Mouse (Mus musculus): ENCODE measurements around the gene Rab43. TPM values are rescaled to one million over a fixed set of nuclear protein-coding genes. Genes with fewer than 3 reads are reported as not detected.

Rab43 gene
- 10 to 100 TPM; 15.5 to 16.7 TPM for total RNA-seq (2021)

DNA sequence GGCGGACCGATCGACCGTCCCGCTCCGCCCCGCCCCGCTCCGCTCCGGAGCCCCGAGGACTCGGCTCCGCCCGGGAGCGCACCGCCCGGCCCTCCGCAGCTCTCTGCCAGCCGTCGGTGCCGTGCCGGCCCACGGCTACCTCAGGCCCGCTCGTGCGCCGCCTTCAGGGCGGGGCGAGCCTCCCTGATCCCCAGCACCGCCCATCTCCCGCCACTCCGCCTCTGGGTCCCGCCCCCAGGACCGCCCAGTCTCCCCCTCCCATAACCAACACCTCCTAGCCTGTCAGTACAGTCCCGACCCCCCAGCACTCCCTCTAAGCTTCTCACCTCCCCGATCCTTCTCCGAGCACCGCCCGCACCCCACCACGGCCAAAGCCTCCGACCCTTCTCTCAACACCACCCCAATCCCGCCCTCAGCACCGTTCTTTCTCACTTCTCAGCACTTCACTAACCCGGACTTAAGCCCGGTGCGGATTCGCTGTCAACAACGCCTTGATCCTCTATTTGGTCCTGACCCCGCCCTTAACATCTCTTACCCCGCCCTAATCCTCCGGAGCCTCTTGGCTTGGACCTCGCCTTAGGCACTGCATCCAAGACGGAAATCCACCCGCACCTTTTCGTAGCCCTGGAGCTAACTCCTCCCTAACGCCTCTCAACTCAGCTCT, at the start of gene Rab43:
Gene Rab43, minus strand, starts transcription at position 490 of the 664 bp plus-strand sequence.
- DNase-seq = peak; percentile 90 to 91

DNA sequence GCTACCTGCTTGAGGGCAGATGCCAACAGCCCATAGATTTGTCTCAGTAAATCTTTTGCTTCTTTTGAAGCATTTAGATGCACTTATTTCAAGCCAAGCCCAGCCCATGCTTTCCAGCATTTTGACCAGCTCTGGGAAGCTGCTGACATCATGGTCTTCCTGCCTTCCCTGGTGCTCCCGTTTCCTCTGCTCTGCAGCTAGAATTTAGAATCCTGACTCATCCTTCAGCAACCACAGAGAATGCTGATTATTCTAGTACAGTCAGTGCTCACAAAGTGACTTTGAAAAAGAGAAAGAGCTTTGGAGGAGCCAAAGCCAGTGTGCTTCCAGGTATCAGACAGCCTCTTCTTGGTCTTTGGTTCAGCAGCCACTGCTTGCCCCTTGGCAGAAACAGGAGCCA, 45.1 kb upstream of the Rab43 start:
- DNase-seq = no peak

DNA sequence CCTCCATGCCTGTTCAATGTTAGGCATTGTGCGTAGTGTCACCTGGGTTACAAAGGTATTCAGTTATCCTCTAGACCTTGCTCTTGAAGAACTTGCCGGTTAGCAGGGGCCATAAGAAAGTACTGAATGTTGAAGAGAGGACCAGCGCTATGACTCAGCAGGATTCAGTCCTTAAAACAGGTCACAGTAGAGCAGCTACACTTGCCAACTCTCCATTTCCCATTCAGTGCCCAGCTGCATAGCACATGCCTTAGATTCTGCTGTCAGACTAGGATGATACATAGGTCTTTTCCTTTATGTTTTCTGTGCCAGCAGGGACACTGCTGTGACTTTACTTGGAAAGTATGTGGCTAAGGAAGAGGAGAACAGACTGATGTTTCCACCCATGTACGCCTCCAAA, 41.5 kb upstream of the Rab43 start:
- DNase-seq = no peak

DNA sequence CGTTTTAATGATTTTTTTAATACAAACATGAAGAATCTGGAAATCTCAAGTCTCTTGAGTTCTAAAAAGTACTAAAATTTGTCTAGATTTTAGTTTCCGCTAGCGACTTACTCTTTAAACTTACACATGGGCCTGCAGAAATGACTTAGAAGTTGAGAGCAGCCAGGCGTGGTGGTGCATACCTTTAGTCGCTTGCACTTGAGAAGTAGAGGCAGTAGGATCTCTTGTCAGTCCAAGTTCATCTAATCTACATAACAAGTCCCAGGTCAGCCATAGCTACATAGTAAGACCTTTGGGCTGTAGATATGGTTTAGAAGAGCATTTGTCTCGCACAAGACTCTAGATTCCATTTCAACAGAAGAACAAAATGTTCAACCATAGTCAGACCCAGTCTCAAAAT, 39.9 kb upstream of the Rab43 start:
- no peak for DNase-seq

DNA sequence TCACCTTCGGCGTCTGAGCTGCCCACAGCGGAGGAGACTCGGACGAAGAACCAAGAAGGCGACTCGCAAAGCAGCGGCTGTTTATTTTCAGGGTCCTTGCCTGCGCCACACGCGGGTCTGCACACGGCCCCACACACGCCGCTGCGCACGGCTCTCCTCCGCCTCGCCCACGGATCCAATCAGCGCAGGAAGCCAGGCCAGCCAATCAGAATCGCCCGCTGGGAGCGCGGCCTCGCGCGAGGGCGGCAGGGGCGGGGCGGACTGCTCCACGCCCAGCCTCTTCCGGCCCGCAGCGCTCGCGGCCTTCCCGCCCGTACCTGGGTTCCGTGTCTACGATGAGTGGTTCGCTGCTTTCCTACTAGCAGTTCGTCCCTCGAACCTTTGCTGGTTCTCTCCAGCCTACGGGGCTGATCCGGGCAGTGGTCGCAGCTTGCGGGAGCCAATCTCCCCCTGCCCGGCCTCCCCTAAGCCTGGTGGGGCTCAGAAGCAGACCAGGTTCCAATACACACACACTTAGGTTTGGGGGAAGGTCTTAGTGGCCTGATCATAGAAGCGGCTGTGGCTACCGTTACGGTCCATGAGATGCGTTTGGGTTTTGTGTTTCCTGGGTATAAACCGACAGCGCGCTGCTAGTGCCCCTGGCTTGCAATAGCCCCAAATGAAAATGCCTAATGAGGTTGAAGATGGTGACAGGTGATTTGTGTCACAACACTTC, 39.1 kb upstream of the Rab43 start, which contains the start of gene Cnbp:
Gene Cnbp, minus strand, starts transcription at position 207 of the 715 bp plus-strand sequence.
- peak; percentile 95 to 97 for DNase-seq

DNA sequence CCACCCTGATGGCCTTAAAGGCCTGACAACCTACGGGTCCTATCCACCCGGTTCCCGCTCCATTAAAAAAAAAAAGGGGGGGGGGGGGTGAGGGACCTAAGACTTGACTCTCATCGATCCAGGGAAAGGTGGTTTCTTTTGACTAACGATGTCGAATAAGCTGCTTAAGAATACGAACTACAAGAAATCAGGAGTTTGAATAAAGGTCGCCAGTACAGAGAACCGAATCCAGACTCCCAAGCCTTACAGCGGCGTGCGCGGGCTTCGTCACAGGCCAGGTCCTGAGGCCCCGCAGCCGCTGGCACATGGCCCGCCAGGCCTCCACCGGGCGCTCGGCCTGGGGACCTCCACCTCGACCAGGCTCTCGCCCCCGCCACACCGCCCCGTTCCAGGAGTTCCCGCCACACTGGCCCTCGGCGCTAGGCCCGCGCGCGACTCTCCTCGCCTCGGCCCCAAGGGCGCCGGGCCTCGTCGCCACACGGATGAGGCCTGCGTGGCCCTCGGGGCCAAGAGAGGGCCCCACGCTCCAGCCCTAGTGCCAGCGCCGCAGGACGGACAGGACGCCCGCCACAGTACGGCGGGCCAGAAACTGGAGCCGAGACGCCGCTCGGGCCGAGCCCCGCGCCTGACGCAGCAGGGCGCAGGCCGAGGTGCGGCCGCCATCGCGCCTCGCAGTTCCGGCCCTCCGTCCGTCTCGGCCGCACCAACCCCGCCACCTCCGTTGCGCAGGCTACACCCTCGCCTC, 38.4 kb upstream of the Rab43 start:
- DNase-seq = peak in 1 of 2 experiments; percentile 34

DNA sequence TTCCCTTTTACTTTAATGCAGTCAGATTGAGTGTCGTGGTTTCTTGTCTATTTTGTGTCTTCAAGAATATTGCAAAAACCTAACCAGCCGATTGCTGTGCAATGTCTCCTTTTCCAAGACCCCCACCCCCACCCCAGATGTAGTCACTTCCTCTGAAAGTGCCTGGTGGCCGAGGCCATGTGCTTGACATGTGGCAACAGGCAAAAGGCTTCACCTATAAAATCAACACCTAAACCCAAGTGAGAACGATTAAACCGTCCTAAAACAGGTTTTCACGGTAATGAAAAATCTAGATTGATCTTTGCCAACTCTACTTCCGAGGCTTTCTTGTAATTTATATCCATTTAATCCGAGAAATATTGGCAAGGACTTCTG, 37.8 kb upstream of the Rab43 start:
- no peak for DNase-seq

DNA sequence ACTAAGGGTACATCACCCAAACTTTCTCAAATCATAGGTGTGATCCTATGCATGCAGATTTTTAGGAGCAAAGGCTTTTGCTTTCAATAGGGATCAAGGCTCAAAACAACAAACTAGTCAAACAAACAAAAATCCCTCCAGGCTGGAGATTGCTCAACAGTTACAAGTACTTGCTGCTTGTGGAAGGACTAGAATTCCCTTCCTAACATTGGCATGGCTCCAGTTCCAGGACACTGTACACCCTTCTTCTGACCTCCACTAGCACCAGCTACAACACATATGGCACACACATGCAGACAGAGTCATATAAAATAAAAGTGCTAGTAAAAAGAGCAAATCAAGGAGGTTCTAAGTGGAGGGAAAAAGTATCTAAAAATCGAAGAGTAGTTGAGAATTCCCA, 34.8 kb upstream of the Rab43 start:
- no peak for DNase-seq

DNA sequence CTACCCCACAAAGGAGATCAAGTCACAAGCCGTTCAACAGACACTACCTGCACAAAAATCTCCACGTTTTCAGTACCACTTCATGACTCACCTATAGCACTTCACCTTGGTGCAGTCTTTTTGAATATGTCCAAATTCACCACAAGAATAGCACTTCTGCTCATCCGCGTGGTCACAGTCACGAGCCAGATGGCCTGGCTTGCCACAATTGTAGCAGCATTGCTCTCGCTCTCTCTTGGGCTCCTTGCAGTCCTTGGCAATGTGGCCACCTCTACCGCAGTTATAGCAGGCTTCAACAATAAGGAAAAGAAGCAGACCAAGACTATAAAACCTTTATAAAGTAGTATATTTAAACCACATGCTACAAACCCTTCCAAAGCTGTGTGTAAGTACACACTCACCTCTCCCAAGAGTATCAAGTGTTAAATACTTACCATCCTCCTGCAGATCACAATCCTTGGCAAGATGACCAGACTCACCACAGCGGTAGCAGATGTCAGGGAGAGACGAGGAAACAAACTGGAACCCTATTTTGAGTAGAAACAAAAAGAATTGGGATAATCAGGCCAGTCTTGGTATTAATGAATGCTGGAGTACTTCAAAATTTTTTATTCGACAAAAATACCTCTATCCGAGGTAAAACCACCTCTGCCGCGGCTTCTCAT, 33.2 kb upstream of the Rab43 start:
- no peak for DNase-seq

DNA sequence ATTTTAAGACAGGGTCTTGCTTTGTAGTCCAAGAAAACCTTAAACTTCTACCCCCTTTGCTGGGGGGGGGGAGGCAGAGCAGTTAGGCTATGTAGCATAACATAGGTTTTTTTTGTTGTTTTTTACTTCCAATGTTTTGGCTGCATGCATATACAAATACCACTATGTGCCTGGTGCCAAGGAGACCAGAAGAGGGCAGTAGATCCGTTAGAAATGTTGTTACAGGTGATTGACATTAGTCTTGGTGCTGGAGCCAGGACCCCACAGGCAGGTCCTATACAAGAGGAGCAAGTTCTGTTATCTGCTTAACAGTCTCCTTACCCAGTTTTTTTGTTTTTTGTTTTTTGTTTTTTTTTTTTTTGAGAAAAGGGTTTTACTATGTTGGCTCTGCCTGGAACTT, 30.3 kb upstream of the Rab43 start:
- DNase-seq = no peak

DNA sequence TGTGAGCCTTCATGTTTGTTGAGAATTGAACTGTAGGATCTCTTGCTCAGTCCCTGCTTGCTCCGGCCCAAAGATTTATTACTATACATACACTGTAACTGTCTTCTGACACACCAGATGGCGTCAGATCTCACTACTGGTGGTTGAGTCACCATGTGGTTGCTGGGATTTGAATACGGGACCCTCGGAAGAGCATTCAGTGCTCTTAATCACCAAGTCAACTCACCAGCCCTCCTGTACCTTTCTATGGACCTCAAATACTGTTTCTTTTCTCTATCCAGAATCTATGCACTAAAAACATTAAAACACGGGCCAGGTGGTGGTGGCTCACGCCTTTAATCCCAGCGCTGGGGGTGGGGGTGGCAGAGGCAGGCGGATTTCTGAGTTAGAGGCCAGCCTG, 29.7 kb upstream of the Rab43 start:
- DNase-seq = no peak

DNA sequence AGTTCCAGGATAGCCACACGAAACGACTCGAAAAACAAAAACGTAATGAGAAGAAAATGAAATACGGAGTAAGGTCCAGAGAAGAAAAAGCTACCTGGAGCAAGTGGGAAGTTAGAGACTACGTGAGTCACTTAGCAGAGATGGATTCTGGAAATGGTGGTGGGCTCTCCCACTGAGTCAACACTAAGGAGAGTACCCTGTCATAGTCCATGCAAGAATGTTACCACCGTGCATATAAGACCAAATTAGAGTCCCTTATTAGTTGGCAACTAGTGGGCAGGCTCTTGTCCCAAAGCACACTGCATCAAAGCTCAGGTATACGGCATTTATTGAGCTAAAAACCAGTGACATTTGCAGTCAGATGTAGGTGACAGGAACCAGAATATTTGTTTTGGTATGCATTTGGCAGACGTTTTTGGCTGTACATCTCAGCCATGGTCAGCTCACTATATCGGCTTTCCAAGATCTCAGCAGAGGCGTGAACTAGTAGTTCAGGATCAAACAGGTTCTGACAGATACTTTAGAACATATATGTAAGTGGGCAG, 27.9 kb upstream of the Rab43 start:
- DNase-seq = no peak

DNA sequence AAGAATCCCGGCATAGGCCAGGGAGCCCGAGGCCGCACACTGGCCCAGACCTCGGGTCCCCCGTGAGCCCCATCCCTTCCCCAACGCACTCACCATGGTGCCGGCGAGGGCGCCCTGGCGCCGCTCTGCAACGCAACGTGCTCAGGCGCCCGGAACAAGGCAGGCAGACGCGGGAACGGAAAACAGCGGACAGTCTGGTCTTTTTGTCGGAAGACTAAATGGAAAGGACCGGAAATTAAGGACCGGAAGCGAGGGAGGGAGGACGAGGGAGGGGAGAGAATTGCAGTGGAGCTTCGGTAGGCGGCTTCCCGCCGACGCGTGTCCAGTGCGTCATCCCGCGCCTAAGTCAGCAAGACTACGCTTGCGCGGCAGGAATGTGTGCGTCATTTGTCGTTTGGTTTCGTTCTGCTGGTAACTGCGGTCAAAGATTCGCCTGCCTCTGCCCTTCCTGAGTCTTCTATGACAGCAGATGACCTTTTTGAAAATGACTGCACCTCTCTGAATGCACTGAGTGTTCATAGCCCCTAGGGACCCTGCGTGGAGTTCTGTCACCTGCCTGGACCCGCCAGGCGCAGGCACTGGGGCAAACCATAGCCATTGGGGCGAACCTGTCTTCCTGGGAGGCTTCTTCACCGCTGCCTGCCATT, 26.7 kb upstream of the Rab43 start, which contains the start of gene Isy1:
Gene Isy1, minus strand, starts transcription at position 248 of the 647 bp plus-strand sequence.
- peak; percentile 96 to 97 for DNase-seq

DNA sequence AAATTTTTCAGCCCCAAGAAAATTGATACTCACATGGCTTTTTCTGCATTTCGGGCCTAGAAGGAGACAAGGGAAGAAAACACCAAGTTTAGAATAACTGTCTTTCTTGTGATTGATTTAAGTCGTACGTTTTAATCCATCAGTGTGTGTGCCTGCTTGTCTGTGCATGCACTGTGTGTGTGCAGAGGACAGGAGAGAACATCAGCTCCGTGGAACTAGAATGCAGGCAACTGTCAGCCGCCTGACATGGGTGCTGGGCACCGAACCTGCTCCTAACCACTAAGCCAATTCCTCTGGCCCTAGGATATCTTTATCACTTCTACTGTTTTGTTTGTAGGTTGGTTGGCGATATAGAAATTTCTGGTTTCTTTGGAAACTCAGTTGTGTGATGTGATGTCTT, 23.7 kb upstream of the Rab43 start, which contains the start of gene Gm45140:
Gene Gm45140, minus strand, starts transcription at position 101 of the 400 bp plus-strand sequence.
- no peak for DNase-seq

DNA sequence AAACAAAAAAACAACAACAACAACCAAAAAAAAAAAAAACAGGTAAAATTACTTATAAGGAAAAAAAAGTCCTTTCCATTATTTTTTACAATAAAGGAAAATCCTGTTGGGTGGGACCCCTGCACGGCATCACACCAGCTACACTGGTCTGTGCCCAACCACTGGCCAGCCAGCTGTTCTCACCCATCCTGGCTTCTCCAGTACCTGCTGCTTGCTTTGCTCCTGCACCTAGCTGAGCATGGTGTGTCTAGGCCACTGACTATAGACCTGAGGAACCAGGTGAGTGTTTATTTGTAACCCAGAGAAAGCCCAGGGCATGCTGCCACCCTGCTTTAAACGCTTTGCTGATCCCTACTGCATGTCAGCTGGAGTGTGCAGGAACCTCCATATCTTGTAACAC, 8.4 kb upstream of the Rab43 start:
- DNase-seq = no peak

DNA sequence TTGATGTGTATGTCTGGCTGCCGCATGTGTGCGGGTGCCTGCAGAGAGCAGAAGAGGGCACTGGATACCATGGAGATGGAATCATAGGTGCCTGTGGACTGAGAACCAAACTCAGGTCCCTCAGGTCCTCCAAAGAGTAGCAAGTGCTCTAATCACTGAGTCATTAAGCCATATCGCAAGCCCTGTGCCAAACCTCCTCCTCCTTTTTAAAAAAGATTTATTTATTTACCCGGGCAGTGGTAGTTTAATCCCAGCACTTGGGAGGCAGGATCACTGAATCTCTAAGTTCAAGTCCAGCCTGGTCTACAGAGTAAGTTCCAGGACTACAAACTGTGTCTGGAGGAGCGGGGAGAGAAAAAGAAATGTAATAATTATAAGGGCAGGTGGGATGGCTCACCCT, 2.5 kb upstream of the Rab43 start:
- no peak for DNase-seq

DNA sequence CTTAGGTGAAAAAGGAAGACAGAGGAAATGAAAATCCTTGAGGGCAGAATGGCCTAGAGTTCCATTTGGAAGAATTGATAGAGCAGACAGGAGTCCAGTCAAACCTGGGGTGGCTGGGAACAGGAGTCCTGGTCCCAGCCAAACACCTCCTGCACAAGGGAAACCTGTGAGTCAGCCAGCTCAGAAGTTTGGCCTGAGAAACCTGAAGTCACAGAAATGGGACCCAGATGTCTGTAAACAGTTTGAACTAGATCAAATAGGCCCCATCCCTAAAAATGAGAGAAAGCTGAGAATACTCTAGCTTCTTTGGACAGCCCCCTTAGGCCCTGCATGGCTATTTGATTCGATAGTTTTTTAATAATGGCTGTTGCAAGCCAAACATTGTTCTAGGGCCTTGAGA, 692 bp upstream of the Rab43 start:
- DNase-seq = no peak

DNA sequence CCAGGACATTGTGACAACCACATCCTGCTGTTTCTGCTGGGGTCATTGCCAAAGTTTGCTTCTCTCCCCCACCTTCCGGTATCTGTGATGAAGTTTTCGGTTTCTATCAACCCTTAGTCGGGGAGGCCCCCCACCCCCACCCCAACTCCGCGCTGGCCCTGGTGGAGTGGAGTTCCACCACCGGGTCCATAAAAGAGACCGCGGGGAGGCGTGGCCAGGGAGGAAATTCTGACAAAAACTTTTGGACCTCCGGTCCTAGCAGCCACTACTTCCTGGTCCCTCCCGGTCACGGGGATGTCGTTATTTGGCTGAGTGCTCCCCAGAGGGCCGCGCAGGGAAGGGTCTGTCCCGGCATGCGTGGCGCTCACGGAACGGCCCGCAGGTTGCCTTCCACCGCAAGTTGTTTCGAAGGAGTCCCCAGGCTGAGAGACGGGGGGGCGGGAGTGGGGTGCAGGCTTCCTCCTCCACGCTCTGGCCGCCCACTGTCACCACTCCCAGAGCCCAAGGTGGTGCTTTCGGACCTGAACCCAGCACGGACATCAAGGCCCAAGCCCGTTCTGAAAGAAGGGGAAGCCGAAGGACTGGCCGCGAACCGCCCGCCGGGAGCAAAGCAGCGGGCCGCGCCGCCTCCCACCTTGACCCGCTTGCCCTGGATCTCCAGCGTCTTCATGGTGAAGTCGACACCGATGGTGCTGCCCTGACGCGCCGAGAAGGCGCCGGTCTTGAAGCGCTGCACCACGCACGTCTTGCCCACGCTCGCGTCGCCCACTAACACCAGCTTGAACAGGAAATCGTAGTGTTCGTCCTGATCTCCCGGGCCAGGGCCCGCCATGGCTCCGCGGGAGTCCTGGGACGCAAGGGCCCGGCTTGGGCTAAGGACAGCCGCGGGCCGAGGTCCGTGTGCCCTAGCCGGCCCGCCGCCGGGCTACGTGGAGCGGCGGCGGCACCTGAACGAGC, 973 bp downstream of the Rab43 start:
- no peak for DNase-seq

DNA sequence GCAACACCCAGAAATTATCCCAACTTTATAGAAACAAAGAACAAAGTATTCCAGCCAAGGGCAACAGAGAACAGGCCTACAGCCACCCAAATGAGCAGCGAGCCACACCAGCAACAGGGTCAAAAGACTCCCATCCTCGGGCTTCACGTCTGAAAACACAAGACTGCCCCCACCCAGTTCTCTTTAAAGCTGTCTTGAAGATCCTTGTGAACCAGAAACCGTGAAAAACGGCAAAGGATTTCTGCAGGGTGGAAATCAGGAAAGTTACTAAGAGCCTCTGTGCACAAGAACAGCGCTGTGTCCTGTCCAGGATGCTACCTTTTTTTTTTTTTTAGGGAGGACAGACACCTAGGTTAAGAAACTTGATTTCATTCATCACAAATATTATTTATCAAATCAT, 1.7 kb downstream of the Rab43 start:
- no peak for DNase-seq

DNA sequence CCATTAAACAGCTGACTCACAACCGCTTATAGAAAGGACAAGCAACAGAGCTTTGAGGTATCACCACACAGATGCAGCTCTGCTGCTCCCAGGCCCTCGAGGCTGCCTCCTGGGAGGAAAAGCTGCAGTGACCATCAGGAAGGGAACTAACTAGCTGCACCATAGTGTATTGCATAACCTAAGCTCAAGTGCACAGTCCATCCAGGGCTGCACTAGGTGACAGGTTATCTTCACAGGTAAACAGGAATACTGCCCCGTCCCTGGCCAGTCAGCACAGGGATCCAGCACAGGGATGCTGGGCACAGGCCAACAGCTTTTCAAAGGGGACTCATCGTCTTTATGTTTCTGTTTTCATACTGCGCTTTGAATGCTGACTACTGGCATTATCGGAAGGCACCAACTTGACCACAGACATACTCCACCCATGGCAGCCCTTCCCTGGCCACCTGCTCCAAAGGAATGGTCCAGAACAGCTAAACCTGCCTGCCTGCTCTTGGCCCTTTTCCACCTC, 2.3 kb downstream of the Rab43 start:
- DNase-seq = no peak

DNA sequence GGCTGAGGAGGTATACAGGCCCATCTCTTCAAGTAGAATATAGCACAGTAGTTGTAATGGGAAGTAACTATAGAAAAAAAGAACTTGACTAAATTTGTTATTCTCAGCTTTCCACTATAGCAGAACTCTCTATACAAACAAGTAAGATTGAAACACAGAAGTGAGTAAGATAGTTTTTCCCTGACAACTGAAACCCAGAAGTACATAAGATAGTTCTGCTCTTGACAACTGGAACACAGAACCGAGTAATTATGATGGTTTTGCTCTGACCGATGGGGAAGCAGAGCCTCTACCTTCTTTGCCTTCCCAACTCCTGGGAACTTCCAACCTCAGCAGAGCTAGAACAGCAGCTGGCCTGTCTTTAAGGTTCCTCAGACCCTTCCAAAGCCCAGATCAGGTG, 2.8 kb downstream of the Rab43 start:
- DNase-seq = no peak
